Mouse (Mus musculus): Measurements from ENCODE around the gene Rbp2. TPM values are rescaled to one million over a fixed set of nuclear protein-coding genes. Genes with fewer than 3 reads are reported as not detected.

The Rbp2 gene
- polyA plus RNA-seq, 1 experiment from 2014 or later, result 4.1 TPM

Other genes with a start within 250 kb of the Rbp2 start
- gene Nmnat3, start 198.7 kb upstream of the Rbp2 start, polyA plus RNA-seq (2014; fragmentation: Nextera tagmentation; extraction: Ambion mirVana), result 7.4 and 8.3 TPM in 2 replicates
- 93.0 and 101 TPM in 2 replicates for gene Rbp1, start 63.2 kb upstream of the Rbp2 start, polyA plus RNA-seq (2014; fragmentation: Nextera tagmentation; extraction: Ambion mirVana)
- 161 and 176 TPM in 2 replicates for gene Copb2, start 77.6 kb downstream of the Rbp2 start, polyA plus RNA-seq (2014; fragmentation: Nextera tagmentation; extraction: Ambion mirVana)
- gene Mrps22, start 115.5 kb downstream of the Rbp2 start, polyA plus RNA-seq (2014; fragmentation: Nextera tagmentation; extraction: Ambion mirVana), result 48.2 and 51.0 TPM in 2 replicates